Mouse (Mus musculus): Measurements from ENCODE around the gene Ptrh1. TPM values are rescaled to one million over a fixed set of nuclear protein-coding genes. Genes with fewer than 3 reads are reported as not detected.

Gene Ptrh1
- polyA plus RNA-seq, 1 experiment, result 5.5 TPM

- Histone ChIP-seq H3K27ac (ENCODE audit: insufficient read depth, low read depth, low read length) (peak overlapping the region; percentile 65), H3K4me1 (ENCODE audit: control insufficient read depth, insufficient read depth, low read length) (peaks cover 44% of the 10 kb centered on the region), H3K4me3 (ENCODE audit: insufficient read depth, low read length) (no peak overlapping the region)
- TF ChIP-seq CTCF (IDR thresholded peaks at IDR 0.05; ENCODE audit: low read depth, low read length) (no peak), POLR2A (IDR thresholded peaks at IDR 0.05; ENCODE audit: borderline replicate concordance, low read depth, low read length) (no peak)
Measured at GRCm38 (mm10) chr2:32737008-32737407, 38.6 kb upstream of the Ptrh1 start.

GRCm38 (mm10) chr2:32739311-32739710, 36.3 kb upstream of the Ptrh1 start:
- Histone ChIP-seq H3K27ac (ENCODE audit: insufficient read depth, low read depth, low read length) (no peak overlapping the region), H3K4me3 (ENCODE audit: insufficient read depth, low read length) (no peak overlapping the region), H3K4me1 (ENCODE audit: control insufficient read depth, insufficient read depth, low read length) (peaks cover 47% of the 10 kb centered on the region)
- TF ChIP-seq POLR2A (IDR thresholded peaks at IDR 0.05; ENCODE audit: borderline replicate concordance, low read depth, low read length) (no peak), CTCF (IDR thresholded peaks at IDR 0.05; ENCODE audit: low read depth, low read length) (no peak)

DNA sequence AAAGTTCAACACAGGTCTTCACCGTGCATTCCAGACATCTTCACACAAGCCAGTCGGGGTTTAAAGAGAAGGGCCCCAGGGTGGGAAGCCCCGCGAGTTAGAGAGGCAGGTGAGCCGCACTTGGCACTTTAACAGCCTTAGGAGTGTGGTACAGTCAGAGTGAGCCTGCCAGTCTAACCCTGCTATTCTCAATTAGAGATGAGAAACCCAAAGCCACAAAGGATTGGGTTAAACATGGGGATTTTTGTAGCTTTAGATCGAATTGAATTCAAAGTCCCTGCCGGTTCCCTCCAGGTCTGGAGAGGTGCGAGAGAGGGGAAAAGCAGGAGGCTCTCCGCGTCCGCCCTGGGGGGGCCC, 34.7 kb upstream of the Ptrh1 start, which contains the start of gene 6330409D20Rik:
6330409D20Rik (minus strand) TSS at position 101 of the 357 bp plus-strand sequence.
- TF ChIP-seq POLR2A (IDR thresholded peaks at IDR 0.05; ENCODE audit: borderline replicate concordance, low read depth, low read length) (no peak), CTCF (IDR thresholded peaks at IDR 0.05; ENCODE audit: low read depth, low read length) (no peak)
- no peak within 1 kb of the TSS for H3K27ac ChIP-seq (ENCODE audit: insufficient read depth, low read depth, low read length)
- H3K4me3 ChIP-seq (ENCODE audit: insufficient read depth, low read length), result no peak within 1 kb of the TSS
- peaks cover 41% of the 10 kb centered on the region for H3K4me1 ChIP-seq (ENCODE audit: control insufficient read depth, insufficient read depth, low read length)

DNA sequence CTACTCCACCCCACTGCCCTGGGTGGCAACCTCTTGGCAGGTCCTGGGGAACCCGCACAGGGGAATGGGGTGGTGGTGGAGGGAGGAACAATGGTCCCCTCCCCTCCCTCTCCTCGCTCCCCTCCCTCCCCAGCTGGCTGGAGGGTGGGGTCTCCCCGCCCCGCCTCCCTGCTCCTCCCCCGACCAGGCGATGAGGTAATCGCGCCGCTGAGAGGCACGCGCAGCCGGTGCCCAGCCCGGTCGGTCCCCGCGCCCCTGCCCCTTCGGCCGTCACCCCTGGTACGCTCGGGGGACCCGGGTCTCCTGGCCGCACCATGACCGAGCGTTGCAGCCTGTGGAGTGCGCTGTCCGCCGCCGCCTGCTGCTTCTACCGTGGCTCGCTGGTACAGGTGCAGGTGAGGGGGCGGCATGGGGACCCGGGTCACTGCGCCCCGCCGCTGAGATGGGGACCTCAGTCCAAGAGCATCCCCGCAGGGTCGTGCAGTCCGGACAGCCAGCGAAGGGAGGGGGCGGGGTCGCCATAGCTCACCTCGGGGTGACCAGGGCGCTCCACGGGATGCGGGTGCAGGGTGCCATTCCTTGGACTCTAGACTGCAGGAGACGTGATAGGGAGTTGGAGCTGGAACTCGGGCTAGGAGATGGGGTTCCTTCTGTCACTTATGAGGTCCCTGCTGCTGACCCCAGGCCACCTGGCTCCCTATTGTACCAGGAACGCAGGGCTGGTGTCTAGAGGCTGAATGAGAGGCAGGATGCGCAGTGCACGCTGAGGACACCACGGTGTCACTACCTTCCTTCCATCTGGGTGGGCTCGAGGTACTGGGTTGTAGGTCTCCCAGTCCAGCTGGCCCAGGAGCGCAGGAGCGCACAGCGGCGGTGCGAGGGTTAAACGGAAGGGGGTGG, 34.1 kb upstream of the Ptrh1 start:
- Histone ChIP-seq H3K4me1 (ENCODE audit: control insufficient read depth, insufficient read depth, low read length) (peaks cover 35% of the 10 kb centered on the region), H3K4me3 (ENCODE audit: insufficient read depth, low read length) (no peak overlapping the region), H3K27ac (ENCODE audit: insufficient read depth, low read depth, low read length) (no peak overlapping the region)
- no peak for TF ChIP-seq CTCF (IDR thresholded peaks at IDR 0.05; ENCODE audit: low read depth, low read length)
- no peak for TF ChIP-seq POLR2A (IDR thresholded peaks at IDR 0.05; ENCODE audit: borderline replicate concordance, low read depth, low read length)

GRCm38 (mm10) chr2:32742173-32742531, 33.4 kb upstream of the Ptrh1 start:
- TF ChIP-seq CTCF (IDR thresholded peaks at IDR 0.05; ENCODE audit: low read depth, low read length), result no peak
- no peak for TF ChIP-seq POLR2A (IDR thresholded peaks at IDR 0.05; ENCODE audit: borderline replicate concordance, low read depth, low read length)
- H3K4me3 ChIP-seq (ENCODE audit: insufficient read depth, low read length), result no peak overlapping the region
- no peak overlapping the region for H3K27ac ChIP-seq (ENCODE audit: insufficient read depth, low read depth, low read length)
- H3K4me1 ChIP-seq (ENCODE audit: control insufficient read depth, insufficient read depth, low read length), result peaks cover 31% of the 10 kb centered on the region

DNA sequence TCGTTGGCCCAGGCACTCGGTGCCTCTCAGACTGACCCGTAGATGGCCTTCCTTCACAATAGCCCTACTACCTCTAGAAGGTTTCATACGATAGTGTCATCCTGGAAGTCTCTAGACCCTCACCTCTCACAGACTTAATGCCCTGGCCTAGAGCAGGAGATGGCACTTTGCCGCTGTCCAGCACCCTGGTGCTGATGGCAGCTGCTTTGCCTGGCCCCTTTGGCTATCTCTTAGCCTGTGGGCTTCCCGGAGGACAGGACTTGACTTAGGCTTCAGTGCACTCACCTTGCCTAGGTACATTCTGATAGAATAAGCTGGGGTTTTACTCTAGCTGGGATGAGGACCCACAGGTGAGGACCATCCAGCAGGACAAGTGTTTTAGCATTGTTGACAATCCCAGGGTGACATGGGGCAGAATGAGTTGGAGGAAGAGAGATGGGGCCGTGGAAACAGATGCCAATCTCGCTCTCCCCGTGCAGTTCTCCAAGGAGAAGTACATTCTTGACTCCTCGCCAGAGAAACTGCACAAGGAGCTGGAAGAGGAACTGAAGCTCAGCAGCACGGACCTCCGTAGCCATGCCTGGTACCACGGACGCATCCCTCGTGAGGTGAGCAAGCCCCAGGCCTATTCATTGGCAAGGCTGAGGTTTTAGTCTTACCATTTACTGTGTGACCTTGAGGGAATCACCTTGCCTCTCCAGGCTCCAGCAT, 31.2 kb upstream of the Ptrh1 start:
- Histone ChIP-seq H3K4me3 (ENCODE audit: insufficient read depth, low read length) (no peak overlapping the region), H3K4me1 (ENCODE audit: control insufficient read depth, insufficient read depth, low read length) (peaks cover 16% of the 10 kb centered on the region), H3K27ac (ENCODE audit: insufficient read depth, low read depth, low read length) (peak overlapping the region; percentile 10; the same call in 1 of the 2 replicates)
- TF ChIP-seq CTCF (IDR thresholded peaks at IDR 0.05; ENCODE audit: low read depth, low read length), result no peak
- no peak for TF ChIP-seq POLR2A (IDR thresholded peaks at IDR 0.05; ENCODE audit: borderline replicate concordance, low read depth, low read length)

GRCm38 (mm10) chr2:32749082-32749481, 26.5 kb upstream of the Ptrh1 start:
- Histone ChIP-seq H3K27ac (ENCODE audit: insufficient read depth, low read depth, low read length) (no peak overlapping the region), H3K4me3 (ENCODE audit: insufficient read depth, low read length) (no peak overlapping the region), H3K4me1 (ENCODE audit: control insufficient read depth, insufficient read depth, low read length) (peaks cover 21% of the 10 kb centered on the region)
- TF ChIP-seq POLR2A (IDR thresholded peaks at IDR 0.05; ENCODE audit: borderline replicate concordance, low read depth, low read length), result no peak
- no peak for TF ChIP-seq CTCF (IDR thresholded peaks at IDR 0.05; ENCODE audit: low read depth, low read length)

DNA sequence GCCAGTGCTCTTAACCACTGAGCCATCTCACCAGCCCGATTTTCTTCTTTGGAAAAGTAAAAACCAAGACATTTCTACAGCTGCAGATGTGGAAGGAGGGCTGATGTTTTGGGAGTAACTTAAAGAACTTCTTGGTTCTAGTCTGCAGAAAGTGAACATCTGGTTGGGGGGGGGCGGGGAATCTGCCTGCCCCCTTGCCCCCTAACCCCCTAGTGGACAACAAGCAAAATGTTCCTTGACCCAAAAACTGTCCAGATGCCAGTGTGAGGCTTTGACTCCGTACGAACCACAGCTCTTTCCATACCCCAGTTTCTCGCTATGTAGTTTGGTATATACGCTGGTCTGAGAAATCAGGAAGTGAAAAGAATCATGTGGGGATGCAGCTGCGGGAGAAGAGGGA, 25.4 kb upstream of the Ptrh1 start:
- TF ChIP-seq POLR2A (IDR thresholded peaks at IDR 0.05; ENCODE audit: borderline replicate concordance, low read depth, low read length) (no peak), CTCF (IDR thresholded peaks at IDR 0.05; ENCODE audit: low read depth, low read length) (no peak)
- Histone ChIP-seq H3K4me3 (ENCODE audit: insufficient read depth, low read length) (no peak overlapping the region), H3K4me1 (ENCODE audit: control insufficient read depth, insufficient read depth, low read length) (peaks cover 11% of the 10 kb centered on the region), H3K27ac (ENCODE audit: insufficient read depth, low read depth, low read length) (no peak overlapping the region)

DNA sequence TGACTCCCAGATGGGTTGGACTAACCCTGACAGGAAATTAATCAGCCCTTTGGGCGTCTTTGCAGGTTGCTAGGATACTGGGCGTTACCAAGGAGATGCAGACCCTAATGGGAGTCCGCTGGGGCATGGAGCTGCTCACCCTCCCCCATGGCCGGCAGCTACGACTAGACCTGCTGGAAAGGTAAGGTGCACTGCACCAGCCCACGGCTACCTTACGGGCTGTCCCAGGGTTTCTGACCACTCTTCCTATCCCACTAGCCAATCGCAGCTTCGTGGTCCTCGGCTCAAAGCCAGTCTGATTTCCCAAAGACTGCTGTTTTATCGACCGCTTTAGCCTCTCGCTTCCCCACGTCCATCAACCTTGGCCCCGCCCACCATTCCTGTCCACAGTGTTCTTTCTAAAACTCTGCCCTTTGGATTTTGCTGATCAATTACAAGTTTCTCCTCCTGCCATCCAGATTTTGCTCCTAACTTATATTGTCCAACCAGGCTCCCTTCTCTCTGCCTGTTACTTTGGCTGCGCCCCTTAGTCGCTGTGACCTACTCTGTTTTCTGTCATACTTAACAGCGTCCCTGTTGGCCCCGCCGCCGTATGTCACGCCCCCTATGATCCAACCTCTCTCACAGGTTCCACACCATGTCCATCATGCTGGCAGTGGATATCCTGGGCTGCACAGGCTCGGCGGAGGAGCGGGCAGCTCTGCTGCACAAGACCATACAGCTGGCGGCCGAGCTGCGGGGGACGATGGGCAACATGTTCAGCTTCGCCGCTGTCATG, 24.5 kb upstream of the Ptrh1 start:
- Histone ChIP-seq H3K4me1 (ENCODE audit: control insufficient read depth, insufficient read depth, low read length) (peaks cover 10% of the 10 kb centered on the region), H3K4me3 (ENCODE audit: insufficient read depth, low read length) (no peak overlapping the region), H3K27ac (ENCODE audit: insufficient read depth, low read depth, low read length) (no peak overlapping the region)
- TF ChIP-seq CTCF (IDR thresholded peaks at IDR 0.05; ENCODE audit: low read depth, low read length), result no peak
- no peak for TF ChIP-seq POLR2A (IDR thresholded peaks at IDR 0.05; ENCODE audit: borderline replicate concordance, low read depth, low read length)

All from bone marrow macrophage, adult 2 months (primary cell).